In the genomic region with DNA sequence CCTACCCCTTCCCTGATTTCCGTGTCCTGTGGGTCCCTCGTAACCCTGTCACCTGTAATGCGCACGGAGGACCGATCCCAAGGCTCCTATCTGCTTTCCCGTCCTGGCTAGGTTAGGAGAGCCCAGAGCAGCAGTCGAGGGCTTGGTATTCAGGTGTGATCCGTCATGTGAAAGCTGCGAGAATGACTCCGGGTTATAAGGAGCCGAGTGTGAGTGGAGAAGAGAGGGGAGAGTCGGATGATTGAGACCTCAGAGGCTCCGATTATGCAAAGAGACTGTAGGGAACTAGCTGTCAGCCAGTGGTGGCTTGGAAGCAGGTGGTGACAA, we compare ENCODE assay signal across 8 mouse cellular contexts. TPM values are rescaled to one million over a fixed set of nuclear protein-coding genes. Genes with fewer than 3 reads are reported as not detected.
DNase-seq lines count a peak whose midpoint lies in the region; ATAC-seq and TF ChIP-seq lines count a peak whose summit lies in the region.

No protein-coding gene starts in this region.

- no peaks in the 10 kb centered on the region for H3K27me3 ChIP-seq in embryonic facial prominence, embryonic 11.5 days (ENCODE audit: control insufficient read depth, insufficient read depth, low read length)
- no peaks in the 10 kb centered on the region for H3K27me3 ChIP-seq in intestine, embryonic 15.5 days (replicated peaks)
- no peaks in the 10 kb centered on the region for H3K27me3 ChIP-seq in myocyte (ENCODE audit: control insufficient read depth, insufficient read depth, insufficient read length)

- peak overlapping the region; percentile 81 for H3K9ac ChIP-seq in embryonic facial prominence, embryonic 11.5 days (replicated peaks; ENCODE audit: low read length)
- peak overlapping the region; percentile 84 for H3K9ac ChIP-seq in intestine, embryonic 15.5 days

- ATAC-seq in embryonic facial prominence, embryonic 11.5 days (replicated peaks; ENCODE audit: insufficient number of reproducible peaks, low FRiP score, low TSS enrichment, low read depth) = no peak
- ATAC-seq in intestine, embryonic 15.5 days = peak; percentile 71

- TF ChIP-seq CTCF in layer of hippocampus, adult 2 months (conservative IDR thresholded peaks at IDR 0.05) = no peak

- under 1% methylated on average over 13 of the region's 13 CpGs for WGBS in embryonic facial prominence, embryonic 11.5 days
- 0% methylated on average over 13 of the region's 13 CpGs for WGBS in intestine, embryonic 15.5 days

- H3K9me3 ChIP-seq in embryonic facial prominence, embryonic 11.5 days (replicated peaks; ENCODE audit: control insufficient read depth, low read length) = no peaks in the 10 kb centered on the region
- H3K9me3 ChIP-seq in intestine, embryonic 15.5 days = no peaks in the 10 kb centered on the region

- H3K4me2 ChIP-seq in embryonic facial prominence, embryonic 11.5 days (ENCODE audit: low read depth, low read length) = peak overlapping the region; percentile 72
- H3K4me2 ChIP-seq in intestine, embryonic 15.5 days (replicated peaks) = peak overlapping the region; percentile 76
- peak overlapping the region; percentile 85 for H3K4me2 ChIP-seq in myocyte (ENCODE audit: low read depth)

- H3K27ac ChIP-seq in layer of hippocampus, adult 2 months = peak overlapping the region; percentile 92
- H3K27ac ChIP-seq in embryonic facial prominence, embryonic 11.5 days (replicated peaks; ENCODE audit: low read depth, low read length) = peak overlapping the region; percentile 59; the same call in 1 of the 2 replicates
- peak overlapping the region; percentile 86 for H3K27ac ChIP-seq in intestine, embryonic 15.5 days

- H3K36me3 ChIP-seq in embryonic facial prominence, embryonic 11.5 days (replicated peaks; ENCODE audit: control insufficient read depth, insufficient read depth, low read depth, low read length) = no peaks in the 10 kb centered on the region
- H3K36me3 ChIP-seq in intestine, embryonic 15.5 days = peaks cover 8% of the 10 kb centered on the region; the same call in 1 of the 2 replicates
- peaks cover 23% of the 10 kb centered on the region for H3K36me3 ChIP-seq in myocyte (ENCODE audit: control insufficient read depth, insufficient read depth)

- H3K4me3 ChIP-seq in layer of hippocampus, adult 2 months = peak overlapping the region; percentile 95
- peak overlapping the region; percentile 80 for H3K4me3 ChIP-seq in embryonic facial prominence, embryonic 11.5 days (ENCODE audit: low read depth, low read length)
- H3K4me3 ChIP-seq in intestine, embryonic 15.5 days (replicated peaks) = peak overlapping the region; percentile 75
- H3K4me3 ChIP-seq in myocyte = peak overlapping the region; percentile 89

- no peak for TF ChIP-seq POLR2A in myocyte (IDR thresholded peaks at IDR 0.05; ENCODE audit: insufficient read length, low read depth)

- DNase-seq in layer of hippocampus, adult 2 months (ENCODE audit: low spot score in 2 of 2) = no peak
- DNase-seq in layer of hippocampus, postnatal 25 days (ENCODE audit: extremely low spot score in 1 of 2, low spot score in 1 of 2) = no peak
- DNase-seq in embryonic facial prominence, embryonic 11.5 days (ENCODE audit: low spot score) = no peak
- DNase-seq in yolk sac, embryonic 10.5 days (ENCODE audit: low spot score) = no peak
- no peak for DNase-seq in c-Kit-positive CD71-positive TER-119-positive erythroid progenitor cells, embryonic 14.5 days (ENCODE audit: low spot score)
- no peak for DNase-seq in spleen, adult 12 weeks (ENCODE audit: low spot score)

- H3ac ChIP-seq in myocyte (ENCODE audit: control insufficient read depth, insufficient read length) = peak overlapping the region; percentile 40

- H3K4me1 ChIP-seq in embryonic facial prominence, embryonic 11.5 days (ENCODE audit: control insufficient read depth, insufficient read depth, low read length) = no peaks in the 10 kb centered on the region
- H3K4me1 ChIP-seq in intestine, embryonic 15.5 days (replicated peaks) = peaks cover 8% of the 10 kb centered on the region; the same call in 1 of the 2 replicates

- H3K79me2 ChIP-seq in myocyte (ENCODE audit: control insufficient read depth, insufficient read depth) = peaks cover 15% of the 10 kb centered on the region

TF ChIP-seq in myocyte, 11 proteins besides CTCF, POLR2A, EP300 and RAD21:
- TF ChIP-seq MYOD1 (IDR thresholded peaks at IDR 0.05; ENCODE audit: control insufficient read depth in 1 of 3, insufficient read length in 2 of 3, low read depth in 2 of 3) = no peak
- no peak for TF ChIP-seq REST (IDR thresholded peaks at IDR 0.05; ENCODE audit: insufficient read depth, insufficient read length)
- TF ChIP-seq SRF (IDR thresholded peaks at IDR 0.05; ENCODE audit: control insufficient read depth, insufficient read length, low read depth) = no peak
- no peak for TF ChIP-seq E2F4 (IDR thresholded peaks at IDR 0.05; ENCODE audit: insufficient read depth)
- TF ChIP-seq USF1 (IDR thresholded peaks at IDR 0.05; ENCODE audit: low read depth) = no peak
- no peak for TF ChIP-seq CEBPB (IDR thresholded peaks at IDR 0.05; ENCODE audit: insufficient read depth, poor library complexity, severe bottlenecking)
- TF ChIP-seq POLR2AphosphoS2 (IDR thresholded peaks at IDR 0.05; ENCODE audit: insufficient read length, low read depth) = no peak
- TF ChIP-seq MAX (IDR thresholded peaks at IDR 0.05; ENCODE audit: low read depth) = no peak
- no peak for TF ChIP-seq TCF12 (IDR thresholded peaks at IDR 0.05; ENCODE audit: insufficient read depth, poor library complexity, severe bottlenecking)
- TF ChIP-seq MYOG (IDR thresholded peaks at IDR 0.05; ENCODE audit: control insufficient read depth in 1 of 3, insufficient read depth in 1 of 3, insufficient read length in 2 of 3, low read depth in 2 of 3) = no peak
- no peak for TF ChIP-seq TCF3 (IDR thresholded peaks at IDR 0.05; ENCODE audit: insufficient read length, low read depth)

RNA-seq across cellular contexts. Expression of a gene that starts 0.3 kb away (rescaled TPM):
- 10 to 100 TPM; 61.7 to 65.0 TPM for total RNA-seq in layer of hippocampus, adult 2 months (2021)
- total RNA-seq in layer of hippocampus, postnatal 25 days (2021) = 10 to 100 TPM; 67.5 to 73.6 TPM
- polyA plus RNA-seq in embryonic facial prominence, embryonic 11.5 days (2014; fragmentation: Nextera tagmentation; extraction: Ambion mirVana) = 244 and 248 TPM in 2 replicates
- polyA plus RNA-seq in intestine, embryonic 15.5 days (2015; fragmentation: Nextera tagmentation; extraction: Ambion mirVana) = 295 and 314 TPM in 2 replicates
- 72.2 TPM for polyA plus RNA-seq in myocyte (2012; fragmentation: generic; extraction: Trizol)

RNA-seq across cellular contexts. Expression of a gene that starts 17.4 kb away (rescaled TPM):
- 10 to 100 TPM; 88.7 to 91.3 TPM for total RNA-seq in layer of hippocampus, adult 2 months (2021)
- 10 to 100 TPM; 77.9 to 91.1 TPM for total RNA-seq in layer of hippocampus, postnatal 25 days (2021)
- polyA plus RNA-seq in embryonic facial prominence, embryonic 11.5 days (2014; fragmentation: Nextera tagmentation; extraction: Ambion mirVana) = 314 and 333 TPM in 2 replicates
- 199 and 235 TPM in 2 replicates for polyA plus RNA-seq in intestine, embryonic 15.5 days (2015; fragmentation: Nextera tagmentation; extraction: Ambion mirVana)
- 39.9 TPM for polyA plus RNA-seq in myocyte (2012; fragmentation: generic; extraction: Trizol)

RNA-seq across cellular contexts. Expression of a gene that starts 41.9 kb away (rescaled TPM):
- total RNA-seq in layer of hippocampus, adult 2 months (2021) = under 1 TPM in 1 of 2 experiments, not detected in 1; 0.10 TPM
- under 1 TPM; 0.07 to 0.09 TPM for total RNA-seq in layer of hippocampus, postnatal 25 days (2021)
- polyA plus RNA-seq in embryonic facial prominence, embryonic 11.5 days (2014; fragmentation: Nextera tagmentation; extraction: Ambion mirVana) = 1.4 and 1.6 TPM in 2 replicates
- polyA plus RNA-seq in intestine, embryonic 15.5 days (2015; fragmentation: Nextera tagmentation; extraction: Ambion mirVana) = 6.6 TPM in 2 replicates
- not detected for polyA plus RNA-seq in myocyte (2012; fragmentation: generic; extraction: Trizol)
